Mouse (Mus musculus) olfactory bulb, adult 2 months (tissue): Measurements from ENCODE around the gene Sltm.
"Not testable (repeated sequence)": the region's sequence is repeated elsewhere in the genome, so short reads cannot be mapped to it uniquely, and the experiment has no call there.

Experiments used
- CTCF ChIP-seq: fragments of 200-500 bp; IDR thresholded peaks from 2 replicates; pipeline ENCODE4 v1.5.1; 2012; ENCODE audit warnings: low read depth, mild to moderate bottlenecking, low read length, moderate library complexity; ENCODE audit not compliant: insufficient read depth
- POLR2A ChIP-seq: fragments of 200-500 bp; IDR thresholded peaks from 2 replicates; pipeline ENCODE4 v1.6.1; 2012; ENCODE audit warnings: mild to moderate bottlenecking, low read depth, low read length, moderate library complexity; ENCODE audit not compliant: insufficient read depth

DNA sequence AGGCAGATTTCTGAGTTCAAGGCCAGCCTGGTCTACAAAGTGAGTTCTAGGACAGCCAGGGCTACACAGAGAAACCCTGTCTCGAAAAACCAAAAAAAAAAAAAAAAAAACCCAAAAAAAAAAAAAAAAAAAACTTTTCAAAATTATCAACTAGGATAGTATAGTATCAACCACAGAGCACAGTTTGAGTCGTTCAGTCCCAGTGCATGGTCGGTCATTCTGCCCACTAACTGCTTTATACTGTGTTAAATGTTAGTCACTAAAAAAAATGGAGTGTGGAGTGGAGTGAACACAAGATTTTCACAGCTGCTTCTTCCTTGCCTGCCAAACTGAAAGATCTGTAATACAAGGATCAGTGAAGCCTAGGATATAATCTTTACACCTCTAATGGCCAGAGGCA lies 4.0 kb downstream of the Sltm start:
- not testable (repeated sequence) for TF ChIP-seq POLR2A, CTCF
